Mouse (Mus musculus) embryonic facial prominence, embryonic 10.5 days (tissue): ENCODE measurements at regions not wholly inside any gene's neighbourhood (a gene's known extent, or its start where the extent isn't known, plus 50 kb on each side); places are given as distances from the start of the nearest gene placed in this dataset.

Source experiments
- DNase-seq: peaks from one replicate; pipeline ENCODE4 v3.0.0-alpha.2; 2017; ENCODE audit warnings: low spot score
- H3K27ac ChIP-seq: fragments of 300-500 bp; sonication (generic); replicated peaks from 2 replicates; pipeline ENCODE4 v1.5.1; 2016; ENCODE audit warnings: mild to moderate bottlenecking
- H3K27me3 ChIP-seq: fragments of 300-500 bp; sonication (generic); replicated peaks from 2 replicates; pipeline ENCODE4 v1.6.1; 2016; ENCODE audit warnings: low read depth, mild to moderate bottlenecking; ENCODE audit not compliant: poor library complexity, severe bottlenecking
- H3K36me3 ChIP-seq: fragments of 300-500 bp; sonication (generic); replicated peaks from 2 replicates; pipeline ENCODE4 v1.6.1; 2016; ENCODE audit warnings: mild to moderate bottlenecking, moderate library complexity
- H3K4me1 ChIP-seq: fragments of 300-500 bp; sonication (generic); 2 replicates; pipeline ENCODE4 v1.6.1; 2016
- H3K4me3 ChIP-seq: fragments of 300-500 bp; sonication (generic); 2 replicates; pipeline ENCODE4 v1.5.1; 2016; ENCODE audit warnings: mild to moderate bottlenecking, moderate library complexity
- H3K9me3 ChIP-seq: fragments of 300-500 bp; sonication (generic); 2 replicates; pipeline ENCODE4 v1.6.1; 2016; ENCODE audit warnings: mild to moderate bottlenecking
- WGBS: fragments of 180-500 bp; shearing (Covaris S2); methylation state at CpG from one replicate; pipeline ENCODE4 v1.1.7; 2016; 5-methylcytosine and 5-hydroxymethylcytosine counted together

- no peak for DNase-seq
- H3K9me3 ChIP-seq, result no peaks in the 10 kb centered on the region
- 0 out of 2 replicates have a peak overlapping the region, but pooled peaks have one; percentile 24 for H3K27ac ChIP-seq
- H3K4me1 ChIP-seq, result peaks cover 18% of the 10 kb centered on the region
- H3K27me3 ChIP-seq, result no peaks in the 10 kb centered on the region
- no peak overlapping the region for H3K4me3 ChIP-seq
- no peaks in the 10 kb centered on the region for H3K36me3 ChIP-seq
- WGBS, result 58% methylated on average over 5 of the region's 5 CpGs
Measured at GRCm38 (mm10) chr14:15061966-15062860, 259.0 kb downstream of the Nek10 start.

GRCm38 (mm10) chr14:15062861-15063418 is 259.7 kb downstream of the Nek10 start:
- Histone ChIP-seq H3K27ac (no peak overlapping the region), H3K9me3 (no peaks in the 10 kb centered on the region), H3K4me3 (no peak overlapping the region), H3K4me1 (peaks cover 18% of the 10 kb centered on the region), H3K36me3 (no peaks in the 10 kb centered on the region), H3K27me3 (no peaks in the 10 kb centered on the region)
- no peak for DNase-seq
- 36% methylated on average over 4 of the region's 4 CpGs for WGBS

- Histone ChIP-seq H3K4me1 (peaks cover 18% of the 10 kb centered on the region), H3K4me3 (no peak overlapping the region), H3K36me3 (no peaks in the 10 kb centered on the region), H3K27me3 (no peaks in the 10 kb centered on the region), H3K27ac (no peak overlapping the region), H3K9me3 (no peaks in the 10 kb centered on the region)
- no peak for DNase-seq
- WGBS, result 86% methylated on average over 5 of the region's 5 CpGs
Measured at GRCm38 (mm10) chr14:15064991-15065525, 261.8 kb downstream of the Nek10 start.

- WGBS, result 42% methylated on average over 3 of the region's 3 CpGs
- Histone ChIP-seq H3K27me3 (no peaks in the 10 kb centered on the region), H3K27ac (no peak overlapping the region), H3K9me3 (no peaks in the 10 kb centered on the region), H3K4me3 (no peak overlapping the region), H3K36me3 (no peaks in the 10 kb centered on the region), H3K4me1 (peaks cover 6% of the 10 kb centered on the region)
- DNase-seq, result no peak
Measured at GRCm38 (mm10) chr14:15075877-15076276, 272.7 kb downstream of the Nek10 start.

- 68% methylated on average over 2 of the region's 2 CpGs for WGBS
- Histone ChIP-seq H3K9me3 (no peaks in the 10 kb centered on the region), H3K27me3 (no peaks in the 10 kb centered on the region), H3K4me1 (peaks cover 7% of the 10 kb centered on the region; the same call in 1 of the 2 replicates), H3K4me3 (no peak overlapping the region), H3K36me3 (no peaks in the 10 kb centered on the region), H3K27ac (no peak overlapping the region)
- no peak for DNase-seq
Measured at GRCm38 (mm10) chr14:15082889-15083288, 279.7 kb downstream of the Nek10 start.

- WGBS, result 78% methylated on average over 1 of the region's 1 CpGs
- no peaks in the 10 kb centered on the region for H3K9me3 ChIP-seq
- peaks cover 7% of the 10 kb centered on the region; the same call in 1 of the 2 replicates for H3K4me1 ChIP-seq
- H3K4me3 ChIP-seq, result no peak overlapping the region
- H3K27ac ChIP-seq, result no peak overlapping the region
- H3K27me3 ChIP-seq, result no peaks in the 10 kb centered on the region
- DNase-seq, result no peak
- H3K36me3 ChIP-seq, result no peaks in the 10 kb centered on the region
Measured at GRCm38 (mm10) chr14:15083812-15084211, 280.6 kb downstream of the Nek10 start.

GRCm38 (mm10) chr14:15087061-15087460 is 283.8 kb downstream of the Nek10 start:
- Histone ChIP-seq H3K27me3 (no peaks in the 10 kb centered on the region), H3K9me3 (no peaks in the 10 kb centered on the region), H3K4me3 (no peak overlapping the region), H3K36me3 (no peaks in the 10 kb centered on the region), H3K4me1 (peaks cover 7% of the 10 kb centered on the region; the same call in 1 of the 2 replicates), H3K27ac (peak overlapping the region; percentile 51; the same call in 1 of the 2 replicates)
- WGBS, result 31% methylated on average over 5 of the region's 5 CpGs
- peak; percentile 55 for DNase-seq

- no peaks in the 10 kb centered on the region for H3K4me1 ChIP-seq
- no peaks in the 10 kb centered on the region for H3K9me3 ChIP-seq
- H3K27me3 ChIP-seq, result no peaks in the 10 kb centered on the region
- no peak overlapping the region for H3K27ac ChIP-seq
- no peaks in the 10 kb centered on the region for H3K36me3 ChIP-seq
- no peak overlapping the region for H3K4me3 ChIP-seq
- 74% methylated on average over 1 of the region's 1 CpGs for WGBS
- no peak for DNase-seq
Measured at GRCm38 (mm10) chr14:15096865-15097264, 293.6 kb downstream of the Nek10 start.

- no peaks in the 10 kb centered on the region for H3K4me1 ChIP-seq
- no peaks in the 10 kb centered on the region for H3K36me3 ChIP-seq
- H3K27ac ChIP-seq, result no peak overlapping the region
- no peak overlapping the region for H3K4me3 ChIP-seq
- no peaks in the 10 kb centered on the region for H3K9me3 ChIP-seq
- no peak for DNase-seq
- no peaks in the 10 kb centered on the region for H3K27me3 ChIP-seq
Measured at GRCm38 (mm10) chr14:15099909-15100308, 296.7 kb downstream of the Nek10 start.

- Histone ChIP-seq H3K4me3 (no peak overlapping the region), H3K27ac (no peak overlapping the region), H3K27me3 (no peaks in the 10 kb centered on the region), H3K4me1 (no peaks in the 10 kb centered on the region), H3K9me3 (no peaks in the 10 kb centered on the region), H3K36me3 (no peaks in the 10 kb centered on the region)
- no peak for DNase-seq
- 63% methylated on average over 2 of the region's 2 CpGs for WGBS
Measured at GRCm38 (mm10) chr14:15107795-15108321, 304.6 kb downstream of the Nek10 start.

GRCm38 (mm10) chr14:15119745-15120144 is 316.5 kb downstream of the Nek10 start:
- Histone ChIP-seq H3K27ac (no peak overlapping the region), H3K9me3 (no peaks in the 10 kb centered on the region), H3K27me3 (no peaks in the 10 kb centered on the region), H3K4me3 (no peak overlapping the region), H3K4me1 (no peaks in the 10 kb centered on the region), H3K36me3 (no peaks in the 10 kb centered on the region)
- no peak for DNase-seq
- 62% methylated on average over 2 of the region's 2 CpGs for WGBS

GRCm38 (mm10) chr14:15128157-15128556 is 310.6 kb downstream of the Lrrc3b start:
- Histone ChIP-seq H3K36me3 (no peaks in the 10 kb centered on the region), H3K27ac (no peak overlapping the region), H3K9me3 (no peaks in the 10 kb centered on the region), H3K4me1 (no peaks in the 10 kb centered on the region), H3K27me3 (no peaks in the 10 kb centered on the region), H3K4me3 (no peak overlapping the region)
- WGBS, result 87% methylated on average over 3 of the region's 3 CpGs
- DNase-seq, result no peak
